Mouse (Mus musculus): ENCODE data around the gene Tmem163.

The Tmem163 gene

DNA sequence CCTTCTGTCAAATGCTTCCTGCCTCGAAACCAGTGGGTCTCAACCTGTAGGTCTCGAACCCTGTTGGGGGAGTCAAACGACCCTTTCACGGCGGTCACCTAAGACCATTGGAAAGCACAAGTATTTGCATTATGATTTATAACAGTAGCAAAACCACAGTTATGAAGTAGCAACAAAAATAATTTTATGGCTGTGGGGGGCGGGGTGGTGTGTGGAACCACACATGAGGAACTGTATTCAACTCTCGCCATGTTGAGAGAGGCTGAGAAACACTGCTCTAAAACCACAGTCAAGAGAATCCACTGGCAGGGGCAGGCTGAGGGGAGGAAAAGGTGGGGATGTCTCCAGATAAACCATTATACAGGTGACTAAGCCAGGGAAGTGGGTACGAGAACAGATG, 166.2 kb downstream of the Tmem163 start:
- Histone ChIP-seq H3K36me3 (ENCODE audit: insufficient read depth, low read length) (no peaks in the 10 kb centered on the region), H3K4me3 (replicated peaks; ENCODE audit: low read length) (no peak overlapping the region), H3K9me3 (ENCODE audit: low read length) (peaks cover 11% of the 10 kb centered on the region; the same call in 1 of the 2 replicates), H3K27me3 (ENCODE audit: insufficient read depth, low read length) (no peaks in the 10 kb centered on the region), H3K4me1 (replicated peaks; ENCODE audit: low read depth, low read length) (peaks cover 11% of the 10 kb centered on the region)
- no peak for TF ChIP-seq POU5F1 (IDR thresholded peaks at IDR 0.05; ENCODE audit: borderline replicate concordance, low read length)
- TF ChIP-seq CTCF (conservative IDR thresholded peaks at IDR 0.05; ENCODE audit: low read length) = no peak
- no peak for TF ChIP-seq NANOG (IDR thresholded peaks at IDR 0.05; ENCODE audit: borderline replicate concordance, low read length)

DNA sequence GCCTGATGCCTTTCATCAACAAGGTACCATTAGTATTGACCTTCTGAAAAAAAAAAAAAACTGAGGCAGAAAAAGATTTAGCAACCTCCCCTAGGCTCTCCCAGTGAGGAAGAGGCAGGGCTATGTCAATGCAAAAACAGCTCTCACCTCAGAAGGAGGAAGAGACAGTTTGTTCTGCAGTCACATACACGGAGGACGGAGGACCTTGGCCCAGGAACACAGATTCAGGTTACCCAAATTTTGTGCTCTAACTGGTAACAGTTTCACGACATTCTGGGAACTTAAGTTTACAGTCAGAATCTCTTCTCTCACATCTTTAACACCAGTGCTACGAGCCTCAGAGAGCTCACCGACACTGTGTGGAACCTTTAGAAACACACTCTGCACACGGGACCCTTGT, 166.6 kb downstream of the Tmem163 start:
- Histone ChIP-seq H3K4me3 (replicated peaks; ENCODE audit: low read length) (no peak overlapping the region), H3K9me3 (ENCODE audit: low read length) (peaks cover 11% of the 10 kb centered on the region; the same call in 1 of the 2 replicates), H3K4me1 (replicated peaks; ENCODE audit: low read depth, low read length) (peaks cover 13% of the 10 kb centered on the region), H3K27me3 (ENCODE audit: insufficient read depth, low read length) (no peaks in the 10 kb centered on the region), H3K36me3 (ENCODE audit: insufficient read depth, low read length) (no peaks in the 10 kb centered on the region)
- TF ChIP-seq CTCF (conservative IDR thresholded peaks at IDR 0.05; ENCODE audit: low read length) (no peak), NANOG (IDR thresholded peaks at IDR 0.05; ENCODE audit: borderline replicate concordance, low read length) (no peak), POU5F1 (IDR thresholded peaks at IDR 0.05; ENCODE audit: borderline replicate concordance, low read length) (no peak)

DNA sequence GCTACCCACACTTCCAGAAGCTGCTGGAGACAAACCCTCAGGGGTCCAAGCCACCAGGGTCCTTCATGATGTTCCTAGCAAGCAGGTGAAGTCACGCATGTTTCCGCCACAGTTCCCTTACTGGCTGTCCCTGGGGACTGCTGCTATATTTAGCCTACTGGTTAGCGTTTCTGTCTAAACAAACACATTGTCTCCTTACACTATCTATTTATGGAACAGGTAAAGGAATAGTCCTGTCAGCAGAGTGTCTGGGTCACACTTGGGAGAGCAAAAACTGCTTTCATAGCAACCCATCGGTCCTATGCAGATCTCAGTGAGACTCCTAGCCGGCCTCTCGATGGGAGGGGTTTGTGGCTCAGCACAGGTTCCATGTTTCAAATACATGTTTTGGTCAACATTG, 168.0 kb downstream of the Tmem163 start:
- TF ChIP-seq NANOG (IDR thresholded peaks at IDR 0.05; ENCODE audit: borderline replicate concordance, low read length) (no peak), POU5F1 (IDR thresholded peaks at IDR 0.05; ENCODE audit: borderline replicate concordance, low read length) (no peak), CTCF (conservative IDR thresholded peaks at IDR 0.05; ENCODE audit: low read length) (no peak)
- Histone ChIP-seq H3K27me3 (ENCODE audit: insufficient read depth, low read length) (no peaks in the 10 kb centered on the region), H3K4me3 (replicated peaks; ENCODE audit: low read length) (no peak overlapping the region), H3K36me3 (ENCODE audit: insufficient read depth, low read length) (no peaks in the 10 kb centered on the region), H3K9me3 (ENCODE audit: low read length) (peaks cover 12% of the 10 kb centered on the region; the same call in 1 of the 2 replicates), H3K4me1 (replicated peaks; ENCODE audit: low read depth, low read length) (peaks cover 25% of the 10 kb centered on the region)

DNA sequence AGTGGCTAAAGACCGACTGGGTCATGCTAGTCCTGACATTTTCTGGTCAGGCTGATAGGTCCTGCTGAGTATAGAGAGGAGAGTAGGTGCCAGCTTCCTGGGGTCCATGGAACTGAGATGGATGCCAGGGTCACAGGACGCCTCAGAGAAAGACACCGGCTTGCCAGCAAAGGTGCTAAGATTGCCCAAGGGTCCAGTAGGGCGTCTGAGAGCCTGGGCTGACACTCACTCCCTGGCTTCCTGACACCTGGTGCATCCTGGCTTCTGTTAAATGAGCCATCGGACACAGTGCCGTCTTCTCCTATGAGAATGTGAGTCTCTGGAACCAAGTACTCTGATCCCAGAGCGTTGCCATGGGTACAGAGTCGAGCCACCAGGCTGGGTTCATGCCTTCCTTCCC, 170.4 kb downstream of the Tmem163 start:
- H3K36me3 ChIP-seq (ENCODE audit: insufficient read depth, low read length) = no peaks in the 10 kb centered on the region
- peaks cover 25% of the 10 kb centered on the region for H3K4me1 ChIP-seq (replicated peaks; ENCODE audit: low read depth, low read length)
- peaks cover 8% of the 10 kb centered on the region for H3K9me3 ChIP-seq (ENCODE audit: low read length)
- H3K4me3 ChIP-seq (replicated peaks; ENCODE audit: low read length) = no peak overlapping the region
- H3K27me3 ChIP-seq (ENCODE audit: insufficient read depth, low read length) = no peaks in the 10 kb centered on the region
- TF ChIP-seq NANOG (IDR thresholded peaks at IDR 0.05; ENCODE audit: borderline replicate concordance, low read length) = no peak
- no peak for TF ChIP-seq POU5F1 (IDR thresholded peaks at IDR 0.05; ENCODE audit: borderline replicate concordance, low read length)
- no peak for TF ChIP-seq CTCF (conservative IDR thresholded peaks at IDR 0.05; ENCODE audit: low read length)

DNA sequence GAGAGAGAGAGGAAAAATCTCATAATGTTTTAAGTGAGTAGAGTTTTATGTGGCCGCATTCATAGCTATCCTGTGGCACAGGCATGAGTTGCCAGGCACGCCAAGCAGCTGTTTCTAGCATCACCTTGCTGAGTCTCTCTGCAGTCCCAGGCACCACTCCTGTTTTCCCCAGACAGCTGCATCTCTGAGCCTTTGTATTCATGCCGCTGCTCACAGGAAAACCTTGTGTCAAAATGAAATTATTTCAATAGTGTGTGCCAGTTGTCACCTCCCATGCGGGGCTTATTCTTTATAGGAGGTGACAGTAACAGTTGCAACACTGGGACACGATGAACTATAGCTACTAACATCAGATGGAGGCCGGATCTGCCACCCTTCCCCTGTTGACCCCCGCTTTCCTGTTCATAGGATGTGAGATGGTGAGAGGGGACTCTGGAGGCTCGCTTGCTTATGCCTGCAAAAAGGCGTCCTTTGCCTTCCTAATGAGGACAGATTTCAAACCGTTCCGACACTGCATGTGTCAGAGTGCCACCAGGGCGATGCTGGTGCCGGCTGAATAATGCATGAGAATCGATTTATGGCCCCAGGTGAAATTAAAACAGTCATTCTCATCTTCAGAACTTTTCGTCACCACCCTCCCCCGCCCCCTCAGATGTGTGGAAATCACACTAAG, 171.1 kb downstream of the Tmem163 start:
- TF ChIP-seq POU5F1 (IDR thresholded peaks at IDR 0.05; ENCODE audit: borderline replicate concordance, low read length) (no peak), NANOG (IDR thresholded peaks at IDR 0.05; ENCODE audit: borderline replicate concordance, low read length) (no peak), CTCF (conservative IDR thresholded peaks at IDR 0.05; ENCODE audit: low read length) (no peak)
- Histone ChIP-seq H3K4me1 (replicated peaks; ENCODE audit: low read depth, low read length) (peaks cover 25% of the 10 kb centered on the region), H3K4me3 (replicated peaks; ENCODE audit: low read length) (no peak overlapping the region)

DNA sequence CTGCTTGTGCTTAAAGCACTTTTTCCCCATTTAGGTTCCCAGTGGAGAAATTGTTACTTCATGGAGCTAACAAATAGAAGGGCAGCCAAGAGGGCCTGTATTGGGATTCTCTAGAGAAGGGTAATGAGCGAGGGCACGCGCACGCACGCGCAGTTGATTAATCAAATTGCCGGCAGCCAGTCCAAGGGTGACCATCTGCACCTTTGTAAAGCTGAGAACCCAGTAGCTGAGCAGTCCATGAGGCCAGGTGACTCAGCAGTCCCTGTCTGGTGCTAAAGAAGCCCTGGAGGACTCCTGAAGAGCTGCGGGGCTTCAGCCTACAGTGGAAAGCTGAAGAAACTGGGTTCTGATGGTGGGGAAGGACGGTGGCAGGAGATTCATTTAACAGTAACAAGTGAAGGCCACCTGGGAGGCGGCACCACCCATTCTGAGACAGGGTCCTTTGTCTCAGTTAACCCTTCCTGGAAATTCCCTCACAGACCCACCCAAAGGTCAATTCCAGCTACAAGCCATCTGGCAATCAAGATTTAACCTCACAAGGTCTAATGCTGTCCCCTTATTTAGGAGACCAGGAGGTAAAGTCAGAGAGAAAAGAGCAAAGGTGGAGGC, 172.2 kb downstream of the Tmem163 start:
- TF ChIP-seq NANOG (IDR thresholded peaks at IDR 0.05; ENCODE audit: borderline replicate concordance, low read length) (no peak), CTCF (conservative IDR thresholded peaks at IDR 0.05; ENCODE audit: low read length) (no peak), POU5F1 (IDR thresholded peaks at IDR 0.05; ENCODE audit: borderline replicate concordance, low read length) (no peak)
- peaks cover 25% of the 10 kb centered on the region for H3K4me1 ChIP-seq (replicated peaks; ENCODE audit: low read depth, low read length)
- H3K27me3 ChIP-seq (ENCODE audit: insufficient read depth, low read length) = no peaks in the 10 kb centered on the region
- H3K36me3 ChIP-seq (ENCODE audit: insufficient read depth, low read length) = no peaks in the 10 kb centered on the region
- H3K4me3 ChIP-seq (replicated peaks; ENCODE audit: low read length) = no peak overlapping the region
- H3K9me3 ChIP-seq (ENCODE audit: low read length) = peaks cover 8% of the 10 kb centered on the region

More for the DNA sequence above, 171.1 kb downstream of the Tmem163 start:
- H3K27me3 ChIP-seq (ENCODE audit: insufficient read depth, low read length) = no peaks in the 10 kb centered on the region
- H3K9me3 ChIP-seq (ENCODE audit: low read length) = peaks cover 8% of the 10 kb centered on the region
- no peaks in the 10 kb centered on the region for H3K36me3 ChIP-seq (ENCODE audit: insufficient read depth, low read length)

DNA sequence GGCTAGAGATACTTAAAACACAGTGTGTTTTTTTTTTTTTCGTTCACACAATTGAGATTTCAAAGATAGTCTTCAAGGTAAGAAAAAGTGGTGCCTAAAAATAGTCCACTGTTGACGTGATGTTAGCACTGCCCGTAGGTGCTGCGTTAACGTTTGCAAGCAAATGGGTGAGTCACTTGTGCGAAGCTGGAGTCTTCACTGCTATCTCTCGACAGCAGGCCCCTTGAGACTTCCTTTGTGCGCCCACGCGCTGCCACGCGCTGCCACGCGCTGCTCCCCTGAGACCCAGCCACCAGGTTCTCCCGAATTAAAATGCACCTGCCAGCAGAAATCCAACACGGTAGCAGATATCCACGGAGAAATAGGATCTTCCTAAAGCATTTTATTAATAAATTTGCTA, 178.6 kb downstream of the Tmem163 start:
- TF ChIP-seq CTCF (conservative IDR thresholded peaks at IDR 0.05; ENCODE audit: low read length) (no peak), POU5F1 (IDR thresholded peaks at IDR 0.05; ENCODE audit: borderline replicate concordance, low read length) (no peak), NANOG (IDR thresholded peaks at IDR 0.05; ENCODE audit: borderline replicate concordance, low read length) (no peak)
- Histone ChIP-seq H3K36me3 (ENCODE audit: insufficient read depth, low read length) (no peaks in the 10 kb centered on the region), H3K4me1 (replicated peaks; ENCODE audit: low read depth, low read length) (peaks cover 10% of the 10 kb centered on the region), H3K9me3 (ENCODE audit: low read length) (0 out of 2 replicates have a peak, but pooled peaks cover under 1% of the 10 kb centered on the region), H3K4me3 (replicated peaks; ENCODE audit: low read length) (no peak overlapping the region), H3K27me3 (ENCODE audit: insufficient read depth, low read length) (no peaks in the 10 kb centered on the region)

DNA sequence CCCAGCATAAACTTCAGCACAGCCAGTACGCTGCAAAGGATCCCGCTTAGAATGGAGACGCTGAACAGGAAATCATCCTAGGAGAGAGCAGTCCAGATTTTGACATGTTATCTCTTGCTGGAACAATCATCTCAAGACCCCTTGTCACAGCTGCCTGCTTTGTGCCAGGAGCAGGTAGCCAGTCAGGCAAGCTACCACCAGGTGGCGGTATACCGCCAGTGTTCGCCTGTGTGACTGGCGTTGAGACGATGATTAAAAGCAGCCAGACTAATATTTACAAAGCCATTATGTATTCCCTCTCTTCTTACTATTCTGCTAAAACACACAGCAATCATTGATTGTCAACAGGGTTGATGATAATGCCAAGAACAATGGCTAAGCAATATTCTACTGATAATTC, 179.1 kb downstream of the Tmem163 start:
- Histone ChIP-seq H3K9me3 (ENCODE audit: low read length) (no peaks in the 10 kb centered on the region), H3K4me1 (replicated peaks; ENCODE audit: low read depth, low read length) (peaks cover 10% of the 10 kb centered on the region), H3K4me3 (replicated peaks; ENCODE audit: low read length) (no peak overlapping the region), H3K36me3 (ENCODE audit: insufficient read depth, low read length) (no peaks in the 10 kb centered on the region), H3K27me3 (ENCODE audit: insufficient read depth, low read length) (no peaks in the 10 kb centered on the region)
- TF ChIP-seq CTCF (conservative IDR thresholded peaks at IDR 0.05; ENCODE audit: low read length) = peak; percentile 87
- no peak for TF ChIP-seq NANOG (IDR thresholded peaks at IDR 0.05; ENCODE audit: borderline replicate concordance, low read length)
